Mouse (Mus musculus) leukemia stem cell, adult 10-12 weeks (primary cell): ENCODE data around the gene Rfc5. TPM values are rescaled to one million over a fixed set of nuclear protein-coding genes. Genes with fewer than 3 reads are reported as not detected.

Experiments
- polyA plus RNA-seq: library from polyadenylated mRNA; stranded (reverse); fragments of >175 nt; gene quantifications from 2 replicates; pipeline ENCODE4 v1.2.3, GENCODE M21; 2012; ENCODE audit warnings: low replicate concordance

The Rfc5 gene
- 167 and 228 TPM in 2 replicates for polyA plus RNA-seq

DNA sequence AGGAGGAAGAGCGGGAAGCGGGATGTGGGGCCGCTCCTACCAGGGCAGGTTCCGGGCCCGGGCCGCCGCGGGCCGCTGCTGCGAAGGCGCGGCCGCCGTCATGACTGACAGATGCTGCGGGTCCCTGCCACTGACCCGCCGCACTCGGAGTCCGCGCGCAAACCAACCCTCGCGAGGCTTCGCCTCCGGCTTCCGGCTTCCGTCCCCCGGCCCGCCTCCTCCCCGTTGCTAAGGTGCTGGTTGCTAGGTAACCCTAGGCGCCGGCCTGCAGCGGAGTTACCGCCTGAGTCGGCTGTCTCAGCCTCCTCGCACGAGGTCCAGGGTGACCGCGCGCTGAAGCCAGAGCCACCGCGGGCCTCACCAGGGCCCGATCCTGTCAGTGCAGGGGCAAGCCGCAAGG, at the start of gene Rfc5:
Rfc5 (minus strand) TSS at position 171 of the 400 bp plus-strand sequence.

DNA sequence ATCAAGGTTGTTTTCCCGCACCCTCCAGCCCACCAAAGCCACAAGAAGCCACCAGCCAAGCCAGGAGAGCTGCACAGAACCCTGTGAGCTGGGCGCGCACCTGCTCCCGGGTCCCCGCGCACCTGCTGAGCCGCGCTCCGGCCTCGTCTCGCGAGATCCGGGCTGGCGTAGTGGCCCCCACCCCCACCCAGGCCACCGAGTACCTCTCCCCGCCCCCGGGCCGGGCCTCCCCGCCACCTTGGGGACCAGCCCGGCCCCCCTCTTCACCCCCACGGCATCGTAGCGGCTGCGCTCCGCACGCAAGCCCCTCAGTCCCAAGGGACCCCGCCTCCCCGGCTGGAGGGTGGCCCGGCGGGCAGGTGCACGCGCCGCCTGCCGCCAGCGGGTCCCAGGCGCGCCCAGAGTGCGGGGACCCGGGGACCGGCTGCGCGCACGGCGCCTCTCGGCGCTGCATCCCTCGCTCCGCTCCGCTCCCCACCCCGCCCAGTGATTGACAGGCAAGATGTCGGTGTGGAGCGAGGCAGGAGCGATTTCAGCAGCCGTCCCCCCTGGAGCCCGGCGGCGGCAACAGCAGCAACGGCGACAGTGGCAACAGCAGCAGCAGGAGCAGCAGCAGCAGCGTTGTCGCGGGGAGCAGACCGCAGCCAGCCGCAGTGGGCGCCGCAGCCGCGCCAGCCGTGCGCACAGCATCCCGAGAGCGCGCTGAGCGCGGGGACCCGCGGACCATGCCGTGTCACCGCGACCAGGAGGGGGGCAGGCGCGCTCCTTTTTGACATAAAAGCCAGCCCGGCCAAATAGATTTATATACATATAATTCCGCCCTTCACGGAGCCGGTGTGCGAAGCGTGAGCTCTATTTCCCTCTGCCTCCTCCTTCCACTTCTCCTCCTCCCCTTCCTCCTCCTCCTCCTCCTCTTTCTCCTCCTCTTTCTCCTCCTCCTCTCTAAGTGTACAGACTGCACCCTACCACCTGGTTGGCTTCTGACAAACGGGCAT, 25.0 kb upstream of the Rfc5 start, which contains the start of gene Ksr2:
Ksr2 (plus strand) TSS at position 494 of the 995 bp plus-strand sequence.

DNA sequence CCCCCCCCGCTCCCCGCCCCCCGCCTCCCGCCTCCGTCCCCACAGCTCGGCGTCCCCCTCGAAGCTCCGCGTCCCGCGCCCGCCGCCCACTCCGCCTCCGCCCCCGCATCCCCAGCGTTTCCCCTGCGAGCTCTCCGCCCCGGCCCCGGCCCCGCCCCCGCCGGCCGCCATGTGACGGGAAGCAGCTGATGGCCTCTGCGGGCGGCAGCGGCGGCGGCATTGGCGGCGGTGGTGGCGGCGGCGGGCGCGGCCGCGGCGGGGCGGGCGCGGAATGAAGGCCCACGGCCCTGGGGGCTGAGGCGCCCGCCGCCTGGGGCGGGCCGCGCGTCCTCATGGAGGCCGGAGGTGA, 31.7 kb downstream of the Rfc5 start, which contains the start of gene Wsb2:
Wsb2 (plus strand) TSS at position 176 of the 349 bp plus-strand sequence.

Other genes with a start within 250 kb of the Rfc5 start
- 493 and 798 TPM in 2 replicates for gene Pebp1, start 101.4 kb downstream of the Rfc5 start, polyA plus RNA-seq
- gene Vsig10, start 70.0 kb downstream of the Rfc5 start, polyA plus RNA-seq = 81.6 and 101 TPM in 2 replicates
- gene Wsb2, start 31.7 kb downstream of the Rfc5 start, polyA plus RNA-seq = 94.7 and 148 TPM in 2 replicates
- 0.38 and 0.71 TPM in 2 replicates for gene Ksr2, start 25.0 kb upstream of the Rfc5 start, polyA plus RNA-seq